Mouse (Mus musculus): ENCODE data around the gene Stub1. TPM values are rescaled to one million over a fixed set of nuclear protein-coding genes. Genes with fewer than 3 reads are reported as not detected.
A peak's percentile ranks its signal among the peaks of the same experiment; 100 is the strongest.

Stub1 gene
- polyA plus RNA-seq, 1 experiment = 196 TPM

DNA sequence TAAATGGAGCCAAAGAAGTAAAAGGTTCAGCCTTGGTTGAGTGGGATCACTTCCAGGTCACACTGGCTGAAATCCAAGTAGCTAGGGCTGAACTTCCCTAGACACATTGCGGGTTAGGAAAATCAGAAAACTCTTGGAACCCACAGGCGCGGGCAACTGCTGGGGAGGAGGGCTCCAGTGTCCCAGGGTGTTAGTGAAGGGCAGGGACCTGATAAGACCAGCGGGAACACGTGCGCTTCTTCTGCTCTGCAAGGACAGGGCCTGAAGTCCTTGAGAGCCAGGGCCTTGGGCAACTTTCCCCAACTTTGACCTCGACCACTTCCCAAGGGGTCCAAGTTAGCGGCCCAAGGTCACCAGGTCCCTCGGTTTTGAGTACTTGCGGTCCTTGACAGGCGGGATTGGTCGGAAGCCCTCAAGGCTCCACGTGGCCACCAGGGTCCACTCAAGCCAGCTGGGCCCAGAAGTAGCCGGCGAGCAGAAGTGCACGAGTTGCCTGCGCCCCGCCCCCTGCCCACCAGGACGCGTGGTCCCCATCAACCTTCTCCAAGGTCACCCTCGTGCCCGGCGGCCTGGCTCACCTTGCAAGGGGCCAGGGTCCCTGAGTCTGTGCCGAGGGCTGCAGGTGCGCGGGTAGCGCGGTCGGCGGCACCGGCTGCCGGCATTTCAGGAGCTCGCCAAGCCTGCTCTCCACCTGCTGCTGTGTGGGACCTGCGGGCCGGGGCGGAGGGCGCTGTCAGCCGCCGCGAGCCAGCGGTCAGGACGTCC lies 34.8 kb upstream of the Stub1 start:
- H3K27me3 ChIP-seq (ENCODE audit: control insufficient read depth, insufficient read depth, insufficient read length) = no peaks in the 10 kb centered on the region
- H3K4me3 ChIP-seq = peak overlapping the region; percentile 34
- peak overlapping the region; percentile 99 for H3K4me2 ChIP-seq (ENCODE audit: low read depth)
- H3ac ChIP-seq (ENCODE audit: control insufficient read depth, insufficient read length) = peak overlapping the region; percentile 25
- H3K36me3 ChIP-seq (ENCODE audit: control insufficient read depth, insufficient read depth) = no peaks in the 10 kb centered on the region
- H3K79me2 ChIP-seq (ENCODE audit: control insufficient read depth, insufficient read depth) = no peaks in the 10 kb centered on the region
- TF ChIP-seq MYOD1 (IDR thresholded peaks at IDR 0.05; ENCODE audit: control insufficient read depth in 1 of 3, insufficient read length in 2 of 3, low read depth in 2 of 3) (peak in 1 of 3 experiments; percentile 52), MYOG (IDR thresholded peaks at IDR 0.05; ENCODE audit: control insufficient read depth in 1 of 3, insufficient read depth in 1 of 3, insufficient read length in 2 of 3, low read depth in 2 of 3) (peak in 2 of 3 experiments; percentile 34 to 67), E2F4 (IDR thresholded peaks at IDR 0.05; ENCODE audit: insufficient read depth) (no peak)

GRCm38 (mm10) chr17:25867509-25867835 lies 34.3 kb upstream of the Stub1 start:
- no peak for TF ChIP-seq POLR2A (IDR thresholded peaks at IDR 0.05; ENCODE audit: insufficient read length, low read depth)
- no peak for TF ChIP-seq REST (IDR thresholded peaks at IDR 0.05; ENCODE audit: insufficient read depth, insufficient read length)
- TF ChIP-seq CEBPB (IDR thresholded peaks at IDR 0.05; ENCODE audit: insufficient read depth, poor library complexity, severe bottlenecking) = no peak
- no peak for TF ChIP-seq USF1 (IDR thresholded peaks at IDR 0.05; ENCODE audit: low read depth)
- TF ChIP-seq TCF12 (IDR thresholded peaks at IDR 0.05; ENCODE audit: insufficient read depth, poor library complexity, severe bottlenecking) = no peak
- no peak for TF ChIP-seq MYOG (IDR thresholded peaks at IDR 0.05; ENCODE audit: control insufficient read depth in 1 of 3, insufficient read depth in 1 of 3, insufficient read length in 2 of 3, low read depth in 2 of 3)
- no peak for TF ChIP-seq POLR2AphosphoS2 (IDR thresholded peaks at IDR 0.05; ENCODE audit: insufficient read length, low read depth)

DNA sequence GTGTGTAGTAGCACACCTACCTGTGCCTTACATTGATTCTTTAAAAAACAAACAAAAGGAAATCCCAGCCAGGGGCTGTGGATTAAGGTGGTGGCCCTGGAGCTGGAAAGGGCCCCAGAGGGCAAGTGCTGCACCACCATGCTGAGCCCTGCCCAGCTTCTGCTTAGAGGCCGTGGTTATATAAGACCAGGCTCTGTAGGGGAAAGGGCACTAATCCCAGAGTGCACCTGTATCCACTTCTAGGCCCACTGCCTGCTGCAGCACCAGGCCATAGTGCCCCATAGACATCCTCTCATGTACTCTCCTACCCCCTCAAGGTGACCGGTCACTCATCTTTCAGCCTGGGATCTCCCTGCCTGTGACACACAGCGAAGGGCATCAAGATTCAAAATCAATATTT lies 33.0 kb upstream of the Stub1 start:
- Histone ChIP-seq H3ac (ENCODE audit: control insufficient read depth, insufficient read length) (no peak overlapping the region), H3K36me3 (ENCODE audit: control insufficient read depth, insufficient read depth) (no peaks in the 10 kb centered on the region), H3K4me2 (ENCODE audit: low read depth) (no peak overlapping the region), H3K79me2 (ENCODE audit: control insufficient read depth, insufficient read depth) (no peaks in the 10 kb centered on the region), H3K4me3 (no peak overlapping the region), H3K27me3 (ENCODE audit: control insufficient read depth, insufficient read depth, insufficient read length) (no peaks in the 10 kb centered on the region)
- TF ChIP-seq REST (IDR thresholded peaks at IDR 0.05; ENCODE audit: insufficient read depth, insufficient read length) = no peak

More at GRCm38 (mm10) chr17:25867509-25867835, 34.3 kb upstream of the Stub1 start:
- H3K36me3 ChIP-seq (ENCODE audit: control insufficient read depth, insufficient read depth) = no peaks in the 10 kb centered on the region
- H3K79me2 ChIP-seq (ENCODE audit: control insufficient read depth, insufficient read depth) = no peaks in the 10 kb centered on the region
- no peak overlapping the region for H3ac ChIP-seq (ENCODE audit: control insufficient read depth, insufficient read length)
- peak overlapping the region; percentile 99 for H3K4me2 ChIP-seq (ENCODE audit: low read depth)
- H3K4me3 ChIP-seq = peak overlapping the region; percentile 34
- H3K27me3 ChIP-seq (ENCODE audit: control insufficient read depth, insufficient read depth, insufficient read length) = no peaks in the 10 kb centered on the region

GRCm38 (mm10) chr17:25865288-25865687 lies 32.1 kb upstream of the Stub1 start:
- Histone ChIP-seq H3K36me3 (ENCODE audit: control insufficient read depth, insufficient read depth) (no peaks in the 10 kb centered on the region), H3K4me2 (ENCODE audit: low read depth) (no peak overlapping the region), H3ac (ENCODE audit: control insufficient read depth, insufficient read length) (no peak overlapping the region), H3K4me3 (no peak overlapping the region), H3K79me2 (ENCODE audit: control insufficient read depth, insufficient read depth) (no peaks in the 10 kb centered on the region), H3K27me3 (ENCODE audit: control insufficient read depth, insufficient read depth, insufficient read length) (no peaks in the 10 kb centered on the region)
- TF ChIP-seq USF1 (IDR thresholded peaks at IDR 0.05; ENCODE audit: low read depth) (no peak), REST (IDR thresholded peaks at IDR 0.05; ENCODE audit: insufficient read depth, insufficient read length) (no peak), MAX (IDR thresholded peaks at IDR 0.05; ENCODE audit: low read depth) (no peak), SRF (IDR thresholded peaks at IDR 0.05; ENCODE audit: control insufficient read depth, insufficient read length, low read depth) (no peak), MYOG (IDR thresholded peaks at IDR 0.05; ENCODE audit: control insufficient read depth in 1 of 3, insufficient read depth in 1 of 3, insufficient read length in 2 of 3, low read depth in 2 of 3) (no peak), CEBPB (IDR thresholded peaks at IDR 0.05; ENCODE audit: insufficient read depth, poor library complexity, severe bottlenecking) (no peak), MYOD1 (IDR thresholded peaks at IDR 0.05; ENCODE audit: control insufficient read depth in 1 of 3, insufficient read length in 2 of 3, low read depth in 2 of 3) (no peak), E2F4 (IDR thresholded peaks at IDR 0.05; ENCODE audit: insufficient read depth) (no peak), POLR2AphosphoS2 (IDR thresholded peaks at IDR 0.05; ENCODE audit: insufficient read length, low read depth) (no peak), TCF12 (IDR thresholded peaks at IDR 0.05; ENCODE audit: insufficient read depth, poor library complexity, severe bottlenecking) (no peak), TCF3 (IDR thresholded peaks at IDR 0.05; ENCODE audit: insufficient read length, low read depth) (no peak)

GRCm38 (mm10) chr17:25864311-25864710 lies 31.1 kb upstream of the Stub1 start:
- Histone ChIP-seq H3K4me3 (no peak overlapping the region), H3ac (ENCODE audit: control insufficient read depth, insufficient read length) (no peak overlapping the region), H3K4me2 (ENCODE audit: low read depth) (no peak overlapping the region), H3K36me3 (ENCODE audit: control insufficient read depth, insufficient read depth) (no peaks in the 10 kb centered on the region), H3K27me3 (ENCODE audit: control insufficient read depth, insufficient read depth, insufficient read length) (no peaks in the 10 kb centered on the region), H3K79me2 (ENCODE audit: control insufficient read depth, insufficient read depth) (no peaks in the 10 kb centered on the region)
- TF ChIP-seq TCF12 (IDR thresholded peaks at IDR 0.05; ENCODE audit: insufficient read depth, poor library complexity, severe bottlenecking) = no peak
- no peak for TF ChIP-seq USF1 (IDR thresholded peaks at IDR 0.05; ENCODE audit: low read depth)
- no peak for TF ChIP-seq TCF3 (IDR thresholded peaks at IDR 0.05; ENCODE audit: insufficient read length, low read depth)
- TF ChIP-seq MAX (IDR thresholded peaks at IDR 0.05; ENCODE audit: low read depth) = no peak
- TF ChIP-seq MYOG (IDR thresholded peaks at IDR 0.05; ENCODE audit: control insufficient read depth in 1 of 3, insufficient read depth in 1 of 3, insufficient read length in 2 of 3, low read depth in 2 of 3) = no peak
- TF ChIP-seq CEBPB (IDR thresholded peaks at IDR 0.05; ENCODE audit: insufficient read depth, poor library complexity, severe bottlenecking) = no peak
- no peak for TF ChIP-seq REST (IDR thresholded peaks at IDR 0.05; ENCODE audit: insufficient read depth, insufficient read length)
- no peak for TF ChIP-seq POLR2AphosphoS2 (IDR thresholded peaks at IDR 0.05; ENCODE audit: insufficient read length, low read depth)
- no peak for TF ChIP-seq POLR2A (IDR thresholded peaks at IDR 0.05; ENCODE audit: insufficient read length, low read depth)
- no peak for TF ChIP-seq E2F4 (IDR thresholded peaks at IDR 0.05; ENCODE audit: insufficient read depth)
- TF ChIP-seq SRF (IDR thresholded peaks at IDR 0.05; ENCODE audit: control insufficient read depth, insufficient read length, low read depth) = no peak
- no peak for TF ChIP-seq MYOD1 (IDR thresholded peaks at IDR 0.05; ENCODE audit: control insufficient read depth in 1 of 3, insufficient read length in 2 of 3, low read depth in 2 of 3)
